Mouse (Mus musculus) cerebral cortex, adult 2 months (tissue): ENCODE data around the gene Smg6.

ENCODE experiments used
- WGBS: fragments of 180-500 bp; shearing (Covaris S2); methylation state at CpG from one replicate; pipeline ENCODE4 v1.1.7; 2018; 5-methylcytosine and 5-hydroxymethylcytosine counted together

Gene Smg6

DNA sequence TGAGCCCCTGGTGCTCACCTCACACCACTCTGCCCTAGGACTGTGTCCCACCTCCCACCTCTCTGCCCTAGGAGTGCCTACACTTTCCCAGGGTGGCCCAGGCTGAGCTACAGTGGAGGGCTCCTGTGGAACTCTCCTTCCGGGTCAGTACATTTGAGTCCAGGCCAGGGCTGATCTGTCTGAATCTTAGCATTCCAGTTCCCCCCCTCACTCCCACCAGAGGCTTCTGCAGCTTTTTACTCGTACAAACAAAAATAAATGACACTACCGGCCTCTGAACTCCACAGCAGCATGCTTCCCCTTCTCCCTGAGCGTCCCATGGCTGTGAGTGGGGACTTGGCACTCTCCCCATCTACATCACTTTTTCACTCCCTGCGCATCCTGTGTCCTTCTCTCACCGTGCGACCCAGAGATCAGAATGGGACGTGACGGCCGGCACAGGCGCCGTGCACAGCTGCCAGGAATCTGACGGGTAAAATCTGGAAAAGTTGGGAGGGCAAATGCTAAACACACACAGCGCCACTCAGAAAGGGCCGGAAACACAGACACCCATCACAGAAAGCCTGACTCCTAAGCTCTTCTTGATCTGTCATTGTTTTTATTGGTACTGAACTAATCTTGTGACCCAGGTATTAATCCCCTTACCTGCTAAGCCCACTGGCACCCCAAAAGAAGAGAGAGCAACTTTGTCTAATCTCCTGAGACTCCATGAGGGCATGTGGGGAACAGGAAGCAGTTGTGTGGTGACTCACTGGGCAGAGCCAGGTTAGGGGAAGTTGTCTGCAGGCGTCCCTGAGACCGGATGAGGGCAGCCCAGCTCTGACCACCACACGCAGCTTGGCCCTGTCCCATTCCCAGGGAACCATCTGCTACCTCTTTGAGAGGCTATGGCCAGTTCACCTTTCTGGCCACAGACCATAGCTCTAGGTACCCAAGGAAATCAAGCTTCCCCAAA, 227.3 kb downstream of the Smg6 start:
- WGBS = 70% methylated on average over 18 of the region's 18 CpGs

DNA sequence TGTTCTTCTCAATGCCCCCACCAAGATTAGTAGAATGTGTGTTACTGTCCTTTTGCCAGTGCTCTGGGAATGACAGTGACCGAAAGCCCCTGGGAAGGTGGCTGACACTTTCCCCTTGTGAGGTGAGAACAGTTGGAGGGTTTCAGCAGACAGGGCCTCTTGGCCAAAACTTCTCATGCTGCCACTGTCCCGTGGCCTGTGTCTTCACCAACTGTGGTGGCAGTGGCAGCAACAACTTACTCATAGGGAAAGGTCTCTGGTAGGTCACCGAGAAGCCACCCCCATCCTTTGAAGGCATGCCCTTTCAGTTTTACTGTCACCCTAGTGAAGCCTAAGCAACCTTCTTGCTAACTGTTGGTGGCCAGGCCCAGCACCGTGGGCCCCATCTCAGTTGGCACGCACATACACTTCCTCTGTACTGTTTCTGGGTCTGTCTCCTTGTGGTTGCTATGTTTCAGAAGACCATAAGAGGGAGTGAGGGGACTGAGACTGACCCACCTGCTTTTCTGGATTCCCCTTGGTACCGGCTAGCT, 228.5 kb downstream of the Smg6 start:
- 68% methylated on average over 6 of the region's 6 CpGs for WGBS

DNA sequence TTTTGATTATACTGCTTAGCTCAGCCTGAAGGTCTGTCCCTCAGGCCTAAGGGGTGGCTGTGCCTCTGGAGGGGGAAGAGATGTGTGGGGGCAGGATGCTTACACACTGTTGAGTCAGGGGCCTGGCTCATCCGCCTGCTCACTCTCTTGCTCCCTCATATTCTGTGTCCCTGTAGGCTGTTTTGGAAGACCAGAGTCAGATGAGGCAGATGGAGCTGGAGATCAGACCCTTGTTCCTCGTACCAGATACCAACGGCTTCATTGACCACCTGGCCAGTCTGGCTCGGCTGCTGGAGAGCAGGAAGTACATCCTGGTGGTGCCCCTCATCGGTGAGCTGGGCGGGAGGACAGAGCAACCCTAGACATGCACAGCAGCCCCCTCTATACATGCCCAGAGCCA, 230.4 kb downstream of the Smg6 start:
- 64% methylated on average over 6 of the region's 6 CpGs for WGBS

DNA sequence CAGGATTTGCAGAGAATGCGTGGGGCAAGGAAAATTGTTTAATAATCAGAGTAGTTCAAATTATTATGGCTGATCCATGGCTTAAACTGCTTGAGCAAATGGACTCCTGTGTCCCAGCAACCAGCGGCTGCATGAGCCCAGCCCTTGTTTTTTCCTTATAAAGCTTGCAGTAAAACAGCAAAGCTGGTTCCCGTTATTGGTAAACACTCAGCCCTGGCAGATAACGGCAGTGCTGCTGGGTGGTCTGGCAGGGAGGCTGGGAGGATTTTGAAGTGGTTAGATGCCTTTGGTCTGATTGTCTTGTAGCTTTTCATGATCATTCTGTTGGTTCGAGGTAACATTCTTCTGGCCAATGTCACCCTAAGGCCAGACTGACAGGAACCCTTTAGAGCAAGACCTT, 230.8 kb downstream of the Smg6 start:
- WGBS = 77% methylated on average over 5 of the region's 5 CpGs

DNA sequence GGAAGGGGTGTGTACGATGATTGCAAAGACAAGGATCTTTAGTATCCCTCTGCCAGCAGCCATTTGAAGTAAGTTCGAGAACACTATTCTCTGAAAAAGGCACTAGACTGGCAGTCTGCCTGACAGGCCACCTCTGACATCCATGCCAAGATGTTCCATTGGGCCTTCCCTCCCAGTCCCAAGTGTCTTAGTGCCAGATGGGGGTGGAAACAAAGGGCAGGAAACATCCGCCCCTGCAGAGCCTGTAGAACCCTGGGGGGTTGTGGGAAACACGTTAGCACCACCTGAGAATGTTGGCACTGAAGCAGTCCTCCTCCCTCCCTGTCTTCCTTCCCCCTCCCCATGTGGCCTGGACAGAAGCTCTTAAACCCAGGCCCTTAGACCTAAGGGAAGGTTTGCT, 231.4 kb downstream of the Smg6 start:
- WGBS = 49% methylated on average over 4 of the region's 4 CpGs

DNA sequence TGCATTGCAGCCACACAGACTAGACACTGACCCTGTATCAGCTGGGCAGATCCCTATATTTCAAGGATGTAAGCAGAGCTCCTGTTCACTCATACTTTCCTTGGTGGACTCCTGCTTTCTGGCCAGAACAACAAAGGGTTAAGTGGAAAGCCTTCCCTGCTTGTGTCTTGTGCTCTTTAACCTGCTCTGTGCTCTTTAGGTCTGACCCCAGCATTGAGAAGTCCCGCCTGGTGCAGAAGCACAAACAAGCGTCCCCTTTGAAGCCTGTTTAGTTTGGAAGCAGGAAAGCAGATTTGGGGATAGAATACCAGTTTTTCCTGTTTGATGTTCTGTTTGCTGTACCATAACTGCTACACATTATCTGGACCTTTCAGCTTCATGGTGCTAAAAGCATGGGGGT, 232.3 kb downstream of the Smg6 start:
- 71% methylated on average over 2 of the region's 2 CpGs for WGBS

DNA sequence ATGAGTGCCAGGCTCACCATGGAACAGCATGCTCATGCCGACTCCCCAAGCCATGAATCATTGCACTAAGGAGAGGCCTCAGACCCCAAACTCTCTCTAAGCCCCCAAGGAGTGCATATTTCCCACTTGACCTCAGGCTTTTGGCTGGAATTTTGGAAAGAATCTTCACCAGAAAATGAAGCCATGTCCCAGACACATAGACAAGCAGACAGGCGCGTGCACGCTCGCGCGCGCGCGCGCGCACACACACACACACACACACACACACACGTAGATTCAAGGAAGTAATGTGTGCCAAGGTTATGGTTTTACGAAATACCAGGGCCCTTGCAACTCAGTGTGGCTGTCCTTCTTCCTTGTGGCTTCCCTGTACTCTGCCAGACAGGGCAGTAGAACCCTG, 232.8 kb downstream of the Smg6 start:
- WGBS = 87% methylated on average over 14 of the region's 14 CpGs

DNA sequence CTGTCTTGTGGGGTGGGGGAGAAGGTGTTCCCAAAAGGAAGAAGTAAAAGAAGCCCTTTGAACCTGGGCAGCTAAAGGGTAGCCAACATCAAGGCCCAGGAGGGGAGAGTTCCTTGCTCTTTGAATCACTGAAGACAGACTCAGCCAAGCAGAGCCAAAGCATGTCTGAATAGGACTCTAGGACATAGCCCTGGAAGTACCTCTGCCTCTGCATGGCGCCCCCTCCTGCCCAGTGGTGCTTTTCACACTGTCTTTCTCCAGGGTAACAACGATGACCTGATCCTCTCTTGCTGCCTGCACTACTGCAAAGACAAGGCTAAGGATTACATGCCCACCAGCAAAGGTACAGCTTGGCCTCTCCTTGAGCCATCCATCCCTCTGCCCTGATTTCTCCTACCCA, 233.9 kb downstream of the Smg6 start:
- 67% methylated on average over 2 of the region's 2 CpGs for WGBS

DNA sequence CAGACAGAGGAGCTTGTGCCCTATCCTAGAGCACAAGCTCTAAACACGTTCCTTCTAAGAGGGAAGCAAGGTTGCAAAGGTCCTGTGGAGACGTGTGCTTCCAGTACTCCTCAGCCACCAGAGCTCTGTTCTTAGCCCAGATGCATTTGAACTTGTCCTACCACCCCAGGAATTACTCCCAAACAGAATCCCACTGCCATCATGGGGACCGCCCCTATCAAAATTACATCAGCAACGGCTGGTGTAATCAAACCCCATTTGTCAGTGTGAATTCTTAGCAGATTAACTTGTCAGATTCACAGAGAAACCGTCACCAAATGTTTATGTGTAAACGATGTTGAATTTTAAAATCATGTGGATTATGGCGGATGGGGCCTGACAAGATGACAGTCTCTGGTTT, 235.3 kb downstream of the Smg6 start:
- WGBS = 78% methylated on average over 7 of the region's 7 CpGs

DNA sequence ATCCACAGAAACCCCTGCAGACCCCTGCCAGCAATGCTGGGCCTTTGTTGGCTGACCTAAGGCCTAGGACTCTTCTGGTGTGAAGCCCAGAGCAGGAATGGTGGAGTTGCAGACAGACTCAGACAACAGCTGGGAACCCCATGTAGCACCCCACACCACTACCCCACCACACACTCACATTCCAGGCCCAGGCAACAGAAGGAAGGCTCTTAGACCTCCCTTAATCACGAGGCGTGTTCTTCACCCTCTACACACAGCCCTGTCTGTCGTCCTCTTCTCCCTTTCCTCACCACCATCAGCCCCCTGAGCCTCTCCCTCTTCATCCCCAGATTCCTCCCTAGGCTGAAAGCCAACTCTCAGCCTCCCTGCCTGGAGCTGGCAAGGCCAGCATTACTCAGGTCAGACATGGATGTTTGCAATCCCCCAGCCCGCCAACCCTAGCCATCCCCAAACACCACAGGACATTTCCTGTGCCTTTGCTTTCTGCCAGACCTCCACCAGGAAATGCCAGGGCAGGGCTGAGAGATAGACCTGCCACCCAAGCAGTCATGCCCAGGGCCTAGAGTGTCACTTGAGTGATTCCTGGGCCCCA, 235.9 kb downstream of the Smg6 start:
- WGBS = 73% methylated on average over 4 of the region's 4 CpGs

DNA sequence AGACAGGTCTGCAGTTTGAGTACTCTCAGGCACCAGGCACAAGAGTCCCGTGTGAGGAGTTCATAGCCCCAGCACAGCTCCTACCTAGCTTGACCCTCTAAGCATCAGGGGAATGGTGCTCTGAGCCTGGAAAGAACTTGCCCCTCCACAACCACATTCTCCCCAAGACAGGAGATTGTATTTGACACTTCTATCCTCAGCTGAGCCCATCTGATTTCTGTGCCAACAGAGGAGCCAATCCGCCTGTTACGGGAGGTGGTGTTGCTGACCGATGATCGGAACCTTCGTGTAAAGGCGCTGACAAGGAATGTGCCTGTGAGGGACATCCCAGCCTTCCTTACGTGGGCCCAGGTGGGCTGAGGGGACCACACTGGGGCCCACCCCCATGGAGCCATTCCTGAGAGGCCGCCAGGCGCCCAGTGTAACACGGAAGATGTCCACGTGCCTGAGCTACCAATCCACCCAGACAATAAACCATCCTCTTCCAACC, 237.0 kb downstream of the Smg6 start:
- 92% methylated on average over 12 of the region's 12 CpGs for WGBS

DNA sequence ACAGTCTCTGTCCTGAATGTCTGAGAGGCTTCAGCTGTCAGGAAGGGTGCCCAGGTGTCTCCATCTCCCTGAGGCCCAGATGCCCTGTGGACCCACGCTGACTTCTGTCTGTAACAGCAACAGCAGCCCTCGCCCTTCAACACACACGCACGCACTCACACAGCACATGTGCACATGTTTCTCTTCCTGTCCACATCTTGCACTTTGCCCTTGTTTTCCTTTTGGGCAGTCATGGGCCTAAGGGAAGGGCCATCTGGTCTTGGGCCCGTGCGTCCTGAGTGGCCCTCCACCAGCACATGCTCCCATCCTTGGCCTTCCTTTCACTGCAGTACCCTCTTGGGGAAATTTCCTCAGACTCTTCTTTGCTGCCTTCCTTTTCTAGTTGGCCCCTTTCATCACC, 237.8 kb downstream of the Smg6 start:
- 67% methylated on average over 6 of the region's 6 CpGs for WGBS

DNA sequence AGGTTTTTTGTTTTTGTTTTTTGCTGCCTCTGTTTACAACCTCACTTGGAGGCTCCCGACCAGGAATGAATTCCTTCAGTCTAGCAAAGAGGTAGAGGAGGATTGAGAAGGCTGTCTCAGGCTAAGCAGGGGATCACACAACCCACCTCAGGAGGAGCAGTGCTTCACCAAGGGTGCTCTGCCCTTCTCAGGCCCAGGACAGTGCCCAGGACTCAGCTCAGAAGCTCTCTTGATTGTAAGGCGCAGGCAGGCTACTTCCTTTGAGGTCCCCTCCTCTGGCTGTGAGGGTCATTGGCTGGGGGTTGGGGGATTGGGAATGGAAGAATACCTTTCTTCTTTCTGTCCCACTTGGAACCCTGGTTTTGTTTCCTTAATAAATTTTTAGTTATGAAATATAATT, 238.4 kb downstream of the Smg6 start:
- 72% methylated on average over 2 of the region's 2 CpGs for WGBS

DNA sequence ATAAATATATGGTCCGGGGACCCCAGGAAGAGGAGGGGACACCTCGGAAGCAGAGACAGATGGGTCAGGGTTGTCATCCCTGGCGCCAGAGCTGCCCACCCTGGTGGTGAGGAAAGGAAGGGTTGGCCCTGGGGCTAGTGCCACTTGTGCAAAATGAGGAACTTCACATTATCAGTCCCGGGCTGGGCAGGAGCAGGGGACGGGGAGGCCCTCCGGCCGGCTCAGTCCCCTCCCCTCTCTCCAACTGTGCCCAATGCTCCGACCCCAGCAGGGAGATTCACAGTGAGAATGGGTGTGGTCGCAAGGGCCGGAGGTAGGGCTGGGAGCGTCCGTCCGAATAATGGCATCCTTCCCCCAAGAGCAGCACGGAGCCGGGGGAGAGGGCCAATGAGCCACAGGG, 239.1 kb downstream of the Smg6 start:
- WGBS = 47% methylated on average over 15 of the region's 15 CpGs

DNA sequence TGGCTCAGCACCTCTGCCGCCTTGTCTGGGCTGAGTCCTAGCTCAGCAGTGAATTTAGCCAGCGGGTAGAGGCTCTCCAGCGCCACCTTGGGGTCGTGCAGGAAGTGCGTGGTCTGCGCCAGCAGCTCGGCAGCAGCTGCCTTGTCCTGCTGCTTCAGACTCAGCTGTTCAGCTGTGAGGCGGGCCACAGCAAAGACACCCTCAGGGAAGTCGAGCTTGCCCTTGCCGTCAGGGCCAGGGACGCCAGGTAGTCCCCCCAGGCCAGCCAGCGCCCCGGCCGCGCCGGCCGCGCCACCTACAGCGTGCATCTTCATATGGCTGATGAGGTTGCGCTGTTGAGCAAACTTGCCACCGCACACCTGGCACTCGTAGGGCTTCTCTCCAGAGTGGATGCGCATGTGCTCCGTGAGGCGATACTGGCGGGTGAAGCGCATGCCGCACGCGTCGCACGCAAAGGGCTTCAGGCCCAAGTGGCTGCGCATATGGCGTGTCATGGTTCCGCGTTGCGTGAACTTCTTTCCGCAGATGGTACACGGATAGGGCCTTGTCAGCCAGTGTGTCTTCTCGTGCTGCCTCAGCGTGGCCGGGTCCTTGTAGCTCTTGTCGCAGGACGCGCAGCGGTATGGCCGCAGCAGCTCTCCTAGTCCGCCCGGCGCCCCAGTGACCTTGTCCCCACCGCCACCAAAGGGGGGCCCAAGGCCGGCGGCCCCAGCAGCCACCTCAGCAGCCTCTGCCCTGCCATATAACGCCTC, 240.0 kb downstream of the Smg6 start:
- WGBS = 14% methylated on average over 54 of the region's 54 CpGs

DNA sequence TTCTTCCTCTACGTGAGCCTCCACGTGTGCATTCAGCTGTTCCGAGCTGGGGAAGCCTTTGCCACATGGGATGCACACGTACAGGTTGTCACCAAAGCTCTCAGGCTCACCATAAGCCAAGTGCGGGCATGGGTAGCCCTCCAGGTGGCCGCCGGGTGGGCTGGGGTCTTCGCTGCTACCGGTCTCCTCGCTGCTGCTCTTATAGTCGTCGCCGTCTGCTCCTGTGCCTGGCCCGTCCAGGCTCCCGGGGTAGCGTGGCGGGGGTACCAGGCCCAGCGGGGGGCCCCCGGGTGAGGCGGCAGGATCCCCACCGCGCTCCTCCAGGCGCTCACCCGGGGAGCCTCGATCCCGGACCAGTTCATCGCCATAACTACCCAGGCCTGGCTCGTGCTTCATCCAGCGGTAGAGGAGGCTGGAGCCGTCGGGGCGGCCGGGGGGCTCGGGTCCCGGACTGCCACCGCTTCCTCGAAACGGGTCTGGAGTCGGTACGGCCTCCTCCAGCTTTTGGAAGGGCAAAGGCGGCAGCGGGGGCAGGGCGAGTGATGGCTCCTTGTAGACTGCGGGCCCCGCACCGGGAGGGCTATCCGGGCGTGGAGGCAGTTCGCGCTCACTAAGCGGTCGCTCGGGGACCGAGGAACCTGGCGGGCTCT, 240.7 kb downstream of the Smg6 start:
- WGBS = 33% methylated on average over 55 of the region's 55 CpGs

DNA sequence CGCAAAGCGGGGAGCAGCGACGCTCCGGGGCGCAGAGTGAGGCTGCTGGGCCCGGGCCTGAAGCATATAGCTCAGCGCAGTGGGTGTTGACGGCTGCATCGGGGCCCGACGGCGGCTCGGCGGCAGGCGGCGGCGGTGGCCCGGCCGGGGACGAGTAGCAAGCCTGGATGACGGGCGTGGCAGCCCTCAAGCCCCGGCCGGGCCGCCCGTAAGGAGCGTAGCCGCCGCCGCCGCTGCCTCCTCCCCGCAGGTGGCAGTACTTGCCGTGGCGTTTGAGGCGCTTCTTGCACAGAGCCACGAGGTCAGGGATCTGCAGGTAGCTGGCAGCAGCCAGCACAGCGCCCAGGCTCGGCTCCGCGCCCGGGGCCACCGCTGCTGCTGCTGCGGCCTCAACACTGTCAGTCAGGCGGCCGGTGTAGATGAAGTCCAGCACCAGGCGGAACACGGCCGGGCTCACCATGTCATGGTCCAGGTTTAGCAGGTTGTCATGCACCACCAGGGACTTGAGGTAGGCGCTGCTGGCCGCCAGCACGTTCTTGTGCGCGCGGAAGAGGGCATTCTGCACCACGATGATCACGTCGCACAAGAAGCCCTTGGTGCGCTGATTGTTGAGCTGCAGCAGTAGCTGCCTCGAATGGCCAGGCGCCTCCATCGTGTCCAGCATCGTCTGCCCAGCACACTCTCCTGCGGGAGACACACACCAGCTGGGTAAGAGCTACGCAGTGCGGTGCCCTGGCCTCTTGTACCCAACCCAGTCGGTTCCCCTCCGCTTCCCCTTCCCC, 241.4 kb downstream of the Smg6 start:
- WGBS = 42% methylated on average over 68 of the region's 68 CpGs

DNA sequence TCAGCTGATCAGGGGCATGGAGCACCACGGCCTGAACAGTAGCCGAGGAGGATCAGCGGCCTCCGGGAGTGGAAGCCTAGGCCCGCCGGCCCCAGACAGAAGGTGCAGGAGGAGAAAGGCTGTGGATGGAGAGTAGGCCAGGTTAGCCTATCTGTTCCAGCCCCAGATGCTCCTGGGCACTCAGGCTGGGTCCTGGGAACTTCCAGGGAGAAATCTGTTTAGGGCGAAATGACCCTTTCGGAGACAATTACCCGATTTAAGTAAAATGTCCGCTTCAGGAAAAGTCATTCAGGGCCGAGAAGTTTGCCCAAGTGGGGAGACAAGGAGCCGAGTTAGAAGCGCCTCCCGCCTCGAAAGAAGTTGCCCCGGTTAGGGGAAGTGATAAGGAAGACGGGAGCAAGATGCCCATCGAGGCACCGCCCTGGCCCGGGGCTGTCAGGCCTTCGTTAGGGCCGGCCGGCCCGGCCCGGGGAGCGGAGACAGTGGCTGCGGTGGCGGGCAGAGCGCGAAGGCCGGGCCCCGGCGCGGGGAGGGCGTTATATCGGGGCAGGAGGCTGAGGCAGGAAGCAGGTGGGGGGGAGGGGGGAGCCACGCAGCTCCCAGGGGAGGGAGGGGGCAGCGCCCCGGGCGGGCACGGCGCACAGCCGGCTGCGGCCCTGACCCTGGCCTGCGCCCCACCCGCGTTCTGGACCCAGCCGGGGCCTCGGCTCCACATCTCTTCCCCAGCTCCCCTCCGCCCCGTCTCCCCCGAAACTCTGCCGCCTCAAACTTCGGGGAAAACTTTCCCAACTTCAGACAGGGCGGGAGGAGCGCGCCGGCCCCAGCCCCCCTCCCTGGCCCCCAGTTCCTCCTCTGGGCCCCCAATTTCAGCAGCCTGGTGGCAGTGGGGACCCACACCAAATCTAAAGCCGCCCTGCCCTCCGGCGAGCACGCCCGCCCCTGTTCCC, 242.3 kb downstream of the Smg6 start:
- WGBS = 29% methylated on average over 61 of the region's 63 CpGs

DNA sequence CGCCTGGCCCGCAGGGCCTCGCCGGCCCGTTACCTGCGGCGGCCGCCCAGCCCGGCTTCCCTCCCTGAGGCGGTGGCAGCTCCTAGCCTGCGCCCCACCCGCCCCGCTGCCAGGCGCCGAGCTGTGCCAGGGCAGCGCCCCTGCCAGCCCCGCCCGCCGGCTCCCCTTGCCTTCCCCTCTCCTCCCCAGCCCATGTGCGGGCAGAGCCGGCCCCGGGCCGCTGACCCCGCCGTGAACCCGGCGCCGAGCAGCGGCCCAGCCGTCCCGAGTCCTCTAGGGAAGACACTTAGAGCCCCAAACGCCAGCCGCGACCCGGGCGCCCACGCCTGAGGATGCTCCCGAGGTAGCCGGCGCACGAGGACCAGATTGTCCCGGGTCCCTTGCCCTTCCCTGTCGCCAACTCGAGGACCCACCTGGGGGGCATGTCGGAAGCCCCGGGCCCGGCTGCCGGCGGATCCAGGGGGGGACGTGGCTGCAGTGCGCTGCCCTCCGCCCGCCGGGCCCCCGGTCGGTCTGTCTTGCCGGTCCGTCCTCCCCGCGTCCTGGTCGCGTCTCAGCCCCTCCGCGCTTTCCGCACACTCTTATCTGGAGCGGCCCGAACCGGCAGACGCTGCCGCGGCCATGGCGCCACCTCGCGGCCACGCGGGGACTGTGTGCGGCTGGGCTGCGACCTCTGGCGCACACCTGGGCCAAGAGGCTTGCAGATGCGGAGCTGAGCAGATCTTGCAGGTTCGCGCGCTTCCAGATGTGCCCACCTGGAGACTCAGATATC, 243.2 kb downstream of the Smg6 start:
- 1% methylated on average over 81 of the region's 83 CpGs for WGBS
